Mouse (Mus musculus) brain, embryonic 14.5 days (tissue): ENCODE results near the gene Acyp1.

Source experiments
- CTCF ChIP-seq: fragments of 200-500 bp; IDR thresholded peaks from 2 replicates; pipeline ENCODE4 v1.5.1; 2012; ENCODE audit warnings: inconsistent platforms, mild to moderate bottlenecking, moderate library complexity, borderline replicate concordance; ENCODE audit not compliant: insufficient read depth, insufficient read length; ENCODE audit errors: extremely low read depth
- POLR2A ChIP-seq: fragments of 200-500 bp; IDR thresholded peaks from 2 replicates; pipeline ENCODE4 v1.6.1; 2012; ENCODE audit warnings: mild to moderate bottlenecking, inconsistent platforms, borderline replicate concordance; ENCODE audit not compliant: poor library complexity, insufficient read depth, insufficient read length, severe bottlenecking; ENCODE audit errors: extremely low read depth

GRCm38 (mm10) chr12:85279396-85280080 is 8.7 kb downstream of the Acyp1 start:
- no peak for TF ChIP-seq CTCF
- no peak for TF ChIP-seq POLR2A
